Mouse (Mus musculus) bone marrow macrophage, adult 2 months (primary cell): Measurements from ENCODE around the gene Frem2.

Experiments
- CTCF ChIP-seq: IDR thresholded peaks from 2 replicates; pipeline ENCODE4 v1.5.1; 2012; ENCODE audit warnings: low read depth, mild to moderate bottlenecking, low read length, moderate library complexity
- POLR2A ChIP-seq: IDR thresholded peaks from 2 replicates; pipeline ENCODE4 v1.6.1; 2012; ENCODE audit warnings: mild to moderate bottlenecking, low read depth, low read length, borderline replicate concordance

DNA sequence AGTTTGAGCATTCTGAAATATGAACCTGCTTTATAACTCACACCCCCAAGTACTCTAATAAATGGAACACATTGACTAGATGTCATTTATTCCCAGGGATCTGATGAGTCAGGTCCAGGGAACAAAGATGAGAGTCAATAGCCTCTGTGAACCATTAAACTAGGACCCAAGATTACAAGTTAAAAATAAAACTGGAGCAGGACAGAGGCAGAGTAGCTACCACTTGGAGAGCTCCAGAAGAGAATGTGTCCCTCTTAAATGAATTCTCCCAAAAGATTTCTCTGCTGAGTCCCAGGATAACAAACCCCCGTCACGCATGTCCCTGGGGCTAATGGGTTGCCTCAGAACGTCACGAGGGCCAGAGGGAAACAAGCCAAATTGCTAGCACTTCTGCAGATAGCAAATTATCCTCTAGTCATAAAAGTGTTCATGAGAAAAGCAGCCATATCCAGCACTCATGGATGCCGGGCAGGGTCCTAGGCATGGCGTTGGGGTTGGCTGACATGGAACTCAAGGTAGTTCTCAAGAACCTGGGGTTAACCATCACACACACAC is 158.7 kb downstream of the Frem2 start:
- TF ChIP-seq POLR2A (no peak), CTCF (no peak)
